Mouse (Mus musculus) urinary bladder, postnatal 36 days (tissue): ENCODE results near the gene 1700028P14Rik.
A peak's percentile ranks its signal among the peaks of the same experiment; 100 is the strongest.

ENCODE experiments used
- DNase-seq, 2 experiments: peaks; one replicate each; pipeline ENCODE4 v3.0.0; 2022; ENCODE audit warnings: low spot score in 2 of 2, mixed read lengths in 1 of 2

The 1700028P14Rik gene

DNA sequence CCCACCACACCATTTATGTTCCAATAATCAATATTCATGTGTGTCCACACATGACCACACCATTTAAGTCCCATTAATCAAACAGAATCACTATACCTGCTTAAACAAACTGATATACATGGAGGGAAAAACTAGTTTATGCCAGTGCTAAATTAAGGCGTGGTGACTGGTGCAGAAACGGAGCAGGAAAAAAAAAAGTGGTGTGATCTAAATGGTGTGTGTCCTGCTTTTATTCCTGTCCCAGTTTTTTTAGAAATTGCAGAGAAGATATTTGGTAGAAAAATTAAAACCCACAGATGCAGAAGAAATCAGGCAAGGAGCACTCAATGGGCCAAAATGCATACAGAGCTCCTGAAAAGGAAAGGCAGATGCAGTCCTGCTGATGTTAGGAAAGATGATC, 44.7 kb downstream of the 1700028P14Rik start:
- DNase-seq = no peak

- DNase-seq = no peak
Measured at GRCm38 (mm10) chr19:23594950-23595349, 57.7 kb downstream of the 1700028P14Rik start.

DNA sequence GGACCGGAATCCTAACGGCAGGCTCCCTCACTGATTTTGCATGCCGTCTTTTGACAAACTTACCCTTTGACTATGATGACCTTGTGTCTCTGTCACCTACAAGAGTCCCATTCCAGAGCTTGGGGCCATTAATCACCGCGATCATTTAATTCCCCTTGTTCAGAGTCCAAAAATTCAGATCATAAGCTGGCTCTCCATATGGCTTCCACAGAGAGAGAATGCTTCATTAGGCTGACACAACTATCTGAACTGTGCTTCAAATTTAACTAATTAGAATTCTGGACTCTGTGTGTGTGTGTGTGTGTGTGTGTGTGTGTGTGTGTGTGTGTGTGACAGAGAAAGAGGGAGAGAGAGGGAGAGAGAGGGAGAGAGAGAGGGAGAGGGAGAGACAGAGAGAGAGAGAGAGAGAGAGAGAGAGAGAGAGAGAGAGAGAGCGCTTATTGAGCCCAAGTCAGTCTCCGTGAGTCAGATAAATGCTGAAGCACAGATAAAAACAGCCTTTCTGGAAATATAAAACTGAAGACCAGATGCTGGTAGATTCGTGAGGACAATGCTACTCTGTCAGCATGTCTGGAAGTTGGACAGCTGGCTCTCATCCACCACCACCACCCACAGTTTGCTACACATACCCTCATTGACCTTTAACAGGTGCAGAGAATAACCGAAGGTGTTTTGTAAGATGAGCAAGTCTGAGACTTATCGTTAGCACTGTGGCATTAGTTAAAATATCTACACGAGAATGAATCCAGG, 73.8 kb downstream of the 1700028P14Rik start:
- no peak for DNase-seq

DNA sequence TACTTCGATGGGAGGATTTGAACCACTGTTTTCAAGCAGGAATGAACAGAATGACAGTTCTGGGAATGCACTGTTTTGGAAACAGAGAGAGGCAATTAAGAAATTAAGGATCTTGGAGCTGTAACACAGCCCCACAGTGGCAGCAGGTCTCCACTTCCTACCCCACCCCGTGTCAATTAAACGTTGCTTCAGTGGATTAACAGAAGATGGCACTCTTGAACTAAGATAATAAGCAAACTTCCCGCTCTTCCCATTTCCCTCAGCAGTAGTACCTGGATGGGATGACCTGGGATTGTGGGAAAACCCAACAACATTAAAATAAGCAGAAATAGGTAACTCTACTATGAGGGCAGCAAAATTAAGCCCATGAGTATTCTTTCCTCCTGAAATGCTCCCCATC, 75.9 kb downstream of the 1700028P14Rik start:
- DNase-seq = no peak

DNA sequence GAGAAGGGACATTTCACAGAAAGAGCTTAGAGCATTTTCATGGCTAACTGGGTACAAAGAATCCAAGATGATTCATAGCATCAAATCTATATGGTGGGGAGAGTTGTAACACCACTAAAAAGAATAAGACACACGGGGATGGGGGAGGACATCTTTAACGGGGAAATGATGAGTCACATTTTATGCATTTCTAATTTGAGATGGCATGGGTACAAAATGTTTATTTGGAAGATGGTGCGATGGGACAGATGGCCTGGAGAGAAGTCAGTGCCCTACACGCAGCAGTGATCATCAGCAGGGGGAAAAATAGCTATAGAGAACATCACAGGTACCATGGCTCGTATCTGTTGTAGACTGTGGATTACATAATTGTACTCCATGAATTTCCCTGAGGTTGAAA, 88.9 kb downstream of the 1700028P14Rik start:
- no peak for DNase-seq

- no peak for DNase-seq
Measured at GRCm38 (mm10) chr19:23562588-23562987, 90.0 kb downstream of the 1700028P14Rik start.

DNA sequence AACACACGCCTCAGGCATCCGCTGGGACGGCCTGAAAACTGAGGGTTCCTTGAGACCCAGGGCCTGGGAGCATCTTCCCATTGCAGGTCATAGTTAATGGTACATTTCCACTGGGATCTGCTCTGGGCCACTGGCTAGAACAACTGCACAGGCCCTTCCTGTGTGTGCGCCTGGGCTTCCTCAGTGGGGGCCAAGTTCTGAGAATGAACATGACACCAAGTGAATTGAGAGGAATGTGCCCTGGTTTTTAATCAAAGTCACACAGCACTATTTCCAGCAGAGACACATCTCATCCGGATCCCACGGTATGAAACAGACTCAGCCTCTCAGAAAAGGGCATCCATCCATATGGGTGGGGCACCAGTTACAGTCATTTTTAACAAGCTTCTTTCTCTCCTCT, 90.6 kb downstream of the 1700028P14Rik start:
- no peak for DNase-seq

- DNase-seq = no peak
Measured at GRCm38 (mm10) chr19:23553450-23553849, 99.2 kb downstream of the 1700028P14Rik start.

DNA sequence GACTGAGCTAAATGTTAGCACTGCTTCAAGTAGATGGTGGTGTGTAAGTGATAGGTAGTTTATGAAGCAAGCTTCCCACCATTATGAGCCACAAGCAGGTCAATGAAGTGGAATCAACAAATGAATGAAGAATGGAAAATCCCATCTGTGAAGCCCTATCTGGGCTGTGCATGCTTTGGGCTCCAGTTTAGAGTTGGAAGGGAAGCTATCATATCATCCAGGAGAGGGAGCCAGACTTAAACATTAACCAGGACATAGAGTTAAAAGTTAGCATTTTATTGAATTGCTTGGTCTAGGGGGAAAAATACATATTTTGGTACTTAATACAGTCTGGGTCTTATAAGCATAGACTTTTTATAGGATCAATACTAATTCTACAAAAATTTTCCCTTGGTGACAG, 107.0 kb downstream of the 1700028P14Rik start:
- DNase-seq = no peak

- no peak for DNase-seq
Measured at GRCm38 (mm10) chr19:23543244-23544004, 109.2 kb downstream of the 1700028P14Rik start.

GRCm38 (mm10) chr19:23542759-23543158, 109.9 kb downstream of the 1700028P14Rik start:
- no peak for DNase-seq

GRCm38 (mm10) chr19:23535700-23536099, 116.9 kb downstream of the 1700028P14Rik start:
- no peak for DNase-seq

DNA sequence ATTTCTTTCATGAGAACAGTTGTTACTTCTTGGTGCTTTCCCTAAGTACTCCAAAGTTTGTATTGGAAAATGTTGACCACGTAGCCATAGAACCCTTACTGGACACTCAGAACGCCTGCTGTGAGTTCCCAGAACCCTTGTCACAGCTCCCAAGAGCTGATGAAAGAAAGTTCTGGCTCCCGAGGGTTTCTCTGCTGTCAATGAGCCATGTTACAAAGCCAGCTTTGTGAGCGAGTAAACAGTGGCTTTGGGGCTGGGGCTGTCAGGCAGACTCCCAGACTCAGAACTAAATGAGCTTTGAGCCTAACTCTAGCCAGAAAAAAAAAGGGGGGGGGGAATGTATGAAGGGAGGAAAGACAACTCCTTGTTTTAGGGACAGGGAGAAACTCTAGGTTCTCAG, 120.7 kb downstream of the 1700028P14Rik start:
- peak in 1 of 2 experiments; percentile 19 for DNase-seq

DNA sequence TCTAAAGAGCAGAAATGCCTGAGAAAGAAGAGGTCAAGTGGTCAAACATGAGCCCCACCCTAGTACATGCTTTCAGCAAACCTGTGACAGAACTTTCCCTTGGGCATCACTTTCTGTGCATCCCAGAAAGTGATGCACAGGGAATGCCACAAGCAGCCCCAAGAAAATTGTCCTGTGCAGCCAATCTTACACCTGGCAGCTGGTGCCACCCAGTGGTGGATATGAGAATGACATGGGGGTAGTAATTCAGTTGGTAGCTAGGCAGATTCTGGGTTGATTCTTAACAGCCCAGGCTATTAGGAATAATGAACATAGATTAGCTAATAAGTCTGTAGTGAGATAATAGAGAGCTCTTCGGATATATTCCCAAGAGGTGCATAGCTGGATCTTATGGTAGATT, 128.9 kb downstream of the 1700028P14Rik start:
- peak; percentile 59 to 62 for DNase-seq

DNA sequence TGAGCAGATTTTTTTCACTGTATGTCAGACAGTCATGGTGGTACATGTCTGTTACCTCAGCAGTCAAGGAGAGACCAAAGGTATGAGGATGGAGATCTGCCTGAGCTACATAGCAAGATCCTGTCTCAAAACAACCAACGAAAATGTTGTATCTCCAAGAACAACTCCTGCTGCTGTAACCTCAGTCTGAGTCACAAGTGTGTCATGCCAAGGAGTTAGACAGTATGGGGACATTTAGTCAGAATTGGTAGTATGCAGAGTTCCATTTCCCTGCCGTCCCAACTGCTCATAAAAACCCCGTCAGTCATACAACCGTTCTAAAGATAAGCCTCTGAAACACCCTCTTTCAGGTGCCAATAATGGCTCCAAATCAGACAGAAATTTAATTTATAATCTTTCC, 130.8 kb downstream of the 1700028P14Rik start:
- DNase-seq = no peak

DNA sequence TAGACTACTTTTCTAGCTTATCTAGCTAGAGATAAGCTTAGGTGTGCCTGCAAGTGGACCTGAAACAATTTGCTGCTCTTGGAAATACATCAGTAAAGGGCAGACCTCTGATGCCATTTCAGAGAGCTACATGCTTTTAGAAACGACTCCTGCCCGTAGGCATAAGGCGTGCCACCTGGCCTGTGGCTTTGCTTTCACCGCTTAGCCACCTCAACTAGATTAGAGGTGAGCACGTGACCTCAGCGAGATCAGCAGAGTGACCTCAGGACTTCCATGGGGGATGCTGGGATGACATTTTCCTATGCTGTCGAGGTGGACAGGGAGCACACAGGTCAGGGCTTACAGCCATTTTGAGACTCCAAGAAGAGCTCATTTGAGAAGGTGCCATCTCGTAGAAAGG, 131.5 kb downstream of the 1700028P14Rik start:
- DNase-seq = no peak

GRCm38 (mm10) chr19:23520629-23521028, 132.0 kb downstream of the 1700028P14Rik start:
- no peak for DNase-seq

DNA sequence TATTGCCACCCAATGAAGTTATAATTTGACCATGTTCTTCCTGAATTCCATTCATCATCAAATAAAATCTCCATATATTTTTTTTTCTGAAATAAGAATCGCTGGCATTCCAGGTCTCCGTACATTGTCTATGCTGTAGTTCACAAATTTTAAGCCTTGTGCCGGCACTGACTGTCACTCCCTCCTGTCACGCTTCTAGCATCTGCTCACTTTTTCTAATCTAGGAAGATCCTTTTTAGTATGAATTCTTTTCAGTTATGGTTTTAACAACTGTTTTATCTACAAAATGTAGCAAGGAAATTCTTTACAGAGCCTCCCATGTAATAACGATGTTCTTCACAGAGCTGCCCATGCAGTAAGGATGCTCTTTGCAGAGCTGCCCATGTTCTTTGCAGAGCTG, 134.1 kb downstream of the 1700028P14Rik start:
- no peak for DNase-seq

- no peak for DNase-seq
Measured at GRCm38 (mm10) chr19:23511303-23511702, 141.3 kb downstream of the 1700028P14Rik start.
